Mouse (Mus musculus): Measurements from ENCODE around the gene Ovca2. TPM values are rescaled to one million over a fixed set of nuclear protein-coding genes. Genes with fewer than 3 reads are reported as not detected.

The Ovca2 gene
- total RNA-seq, 2 experiments from 2014 or later, result 14.8 to 15.2 TPM

- no peak for DNase-seq (ENCODE audit: low spot score in 2 of 2)
These were observed 7.3 kb downstream of the Ovca2 start for GRCm38 (mm10) chr11:75171186-75171865.

- peak; percentile 90 to 92 for DNase-seq (ENCODE audit: low spot score in 2 of 2)
These were observed 8.4 kb downstream of the Ovca2 start for GRCm38 (mm10) chr11:75170136-75170751.

GRCm38 (mm10) chr11:75169405-75170080, 9.1 kb downstream of the Ovca2 start, which contains the start of gene Hic1:
TSS of gene Hic1 (minus strand) at chr11:75169519.
- no peak for DNase-seq (ENCODE audit: low spot score in 2 of 2)

- DNase-seq (ENCODE audit: low spot score in 2 of 2), result peak; percentile 75 to 77
These were observed 9.9 kb downstream of the Ovca2 start for GRCm38 (mm10) chr11:75168590-75169361.

GRCm38 (mm10) chr11:75167643-75168589, 10.7 kb downstream of the Ovca2 start:
- no peak for DNase-seq (ENCODE audit: low spot score in 2 of 2)

- DNase-seq (ENCODE audit: low spot score in 2 of 2), result no peak
These were observed 11.6 kb downstream of the Ovca2 start for GRCm38 (mm10) chr11:75166861-75167642.

- no peak for DNase-seq (ENCODE audit: low spot score in 2 of 2)
These were observed 12.3 kb downstream of the Ovca2 start for GRCm38 (mm10) chr11:75166193-75166842.

- peak in 1 of 2 experiments; percentile 74 for DNase-seq (ENCODE audit: low spot score in 2 of 2)
These were observed 13.0 kb downstream of the Ovca2 start for GRCm38 (mm10) chr11:75165441-75166192.

- no peak for DNase-seq (ENCODE audit: low spot score in 2 of 2)
These were observed 13.9 kb downstream of the Ovca2 start for GRCm38 (mm10) chr11:75164750-75165149.

GRCm38 (mm10) chr11:75164051-75164450, 14.6 kb downstream of the Ovca2 start:
- DNase-seq (ENCODE audit: low spot score in 2 of 2), result no peak

- no peak for DNase-seq (ENCODE audit: low spot score in 2 of 2)
These were observed 15.3 kb downstream of the Ovca2 start for GRCm38 (mm10) chr11:75163379-75163778.

- no peak for DNase-seq (ENCODE audit: low spot score in 2 of 2)
These were observed 16.0 kb downstream of the Ovca2 start for GRCm38 (mm10) chr11:75162591-75163080.

- no peak for DNase-seq (ENCODE audit: low spot score in 2 of 2)
These were observed 17.1 kb downstream of the Ovca2 start for GRCm38 (mm10) chr11:75161417-75162008.

GRCm38 (mm10) chr11:75160954-75161353, 17.7 kb downstream of the Ovca2 start:
- DNase-seq (ENCODE audit: low spot score in 2 of 2), result no peak

- DNase-seq (ENCODE audit: low spot score in 2 of 2), result no peak
These were observed 19.1 kb downstream of the Ovca2 start for GRCm38 (mm10) chr11:75159564-75159963.

- no peak for DNase-seq (ENCODE audit: low spot score in 2 of 2)
These were observed 20.2 kb downstream of the Ovca2 start for GRCm38 (mm10) chr11:75158432-75158831.

- DNase-seq (ENCODE audit: low spot score in 2 of 2), result no peak
These were observed 20.7 kb downstream of the Ovca2 start for GRCm38 (mm10) chr11:75157901-75158300.

- no peak for DNase-seq (ENCODE audit: low spot score in 2 of 2)
These were observed 21.6 kb downstream of the Ovca2 start for GRCm38 (mm10) chr11:75157037-75157436.

Measured in layer of hippocampus, postnatal 14 days (tissue).